Mouse (Mus musculus) limb, embryonic 13.5 days (tissue): ENCODE data around the gene Gm7030. TPM values are rescaled to one million over a fixed set of nuclear protein-coding genes. Genes with fewer than 3 reads are reported as not detected.
"Not testable (repeated sequence)": the region's sequence is repeated elsewhere in the genome, so short reads cannot be mapped to it uniquely, and the experiment has no call there.

Source experiments
- ATAC-seq: fragments of 200-750 bp; cut with Nextera tagmentation; 2 replicates; pipeline ENCODE4 v1.8.0; 2017; ENCODE audit warnings: low read depth, moderate number of reproducible peaks, moderate TSS enrichment; ENCODE audit not compliant: low FRiP score
- H3K27ac ChIP-seq: fragments of 300-500 bp; sonication (generic); 2 replicates; pipeline ENCODE4 v1.5.1; 2015; ENCODE audit warnings: inconsistent platforms, mild to moderate bottlenecking, moderate library complexity
- H3K27me3 ChIP-seq: fragments of 300-500 bp; sonication (generic); 2 replicates; pipeline ENCODE4 v1.6.1; 2015; ENCODE audit warnings: mild to moderate bottlenecking, inconsistent platforms
- H3K36me3 ChIP-seq: fragments of 300-500 bp; sonication (generic); 2 replicates; pipeline ENCODE4 v1.6.1; 2015; ENCODE audit warnings: inconsistent platforms, mild to moderate bottlenecking, moderate library complexity
- H3K4me1 ChIP-seq: fragments of 300-500 bp; sonication (generic); 2 replicates; pipeline ENCODE4 v1.6.1; 2015; ENCODE audit warnings: inconsistent platforms
- H3K4me2 ChIP-seq: fragments of 300-500 bp; sonication (generic); replicated peaks from 2 replicates; pipeline ENCODE4 v1.6.1; 2015; ENCODE audit warnings: inconsistent platforms, mild to moderate bottlenecking, moderate library complexity
- H3K4me3 ChIP-seq: fragments of 300-500 bp; sonication (generic); 2 replicates; pipeline ENCODE4 v1.5.1; 2015; ENCODE audit warnings: moderate library complexity, mild to moderate bottlenecking, inconsistent platforms
- H3K9ac ChIP-seq: fragments of 300-500 bp; sonication (generic); 2 replicates; pipeline ENCODE4 v1.6.1; 2015; ENCODE audit warnings: mild to moderate bottlenecking, inconsistent platforms
- H3K9me3 ChIP-seq: fragments of 300-500 bp; sonication (generic); 2 replicates; pipeline ENCODE4 v1.6.1; 2016; ENCODE audit warnings: inconsistent platforms
- WGBS: fragments of 180-500 bp; shearing (Covaris S2); methylation state at CpG from one replicate; pipeline ENCODE4 v1.1.7; 2015; 5-methylcytosine and 5-hydroxymethylcytosine counted together
- polyA plus RNA-seq: library from polyadenylated mRNA; unstranded; fragments of >200 nt; fragmentation: Nextera tagmentation; extraction: Ambion mirVana; gene quantifications from 2 replicates; pipeline ENCODE4 v1.2.1, GENCODE M21; 2015

Gm7030 gene
- polyA plus RNA-seq, 1 experiment from 2014 or later: not detected

GRCm38 (mm10) chr17:36091933-36092332 lies 37.3 kb downstream of the Gm7030 start:
- WGBS: no CpG with 5 or more reads among the region's 2 CpGs
- not testable (repeated sequence) for H3K4me2 ChIP-seq, H3K9ac ChIP-seq, H3K4me1 ChIP-seq, H3K36me3 ChIP-seq, ATAC-seq, H3K27ac ChIP-seq, H3K9me3 ChIP-seq, H3K4me3 ChIP-seq
- peaks cover 12% of the 10 kb centered on the region for H3K27me3 ChIP-seq

DNA sequence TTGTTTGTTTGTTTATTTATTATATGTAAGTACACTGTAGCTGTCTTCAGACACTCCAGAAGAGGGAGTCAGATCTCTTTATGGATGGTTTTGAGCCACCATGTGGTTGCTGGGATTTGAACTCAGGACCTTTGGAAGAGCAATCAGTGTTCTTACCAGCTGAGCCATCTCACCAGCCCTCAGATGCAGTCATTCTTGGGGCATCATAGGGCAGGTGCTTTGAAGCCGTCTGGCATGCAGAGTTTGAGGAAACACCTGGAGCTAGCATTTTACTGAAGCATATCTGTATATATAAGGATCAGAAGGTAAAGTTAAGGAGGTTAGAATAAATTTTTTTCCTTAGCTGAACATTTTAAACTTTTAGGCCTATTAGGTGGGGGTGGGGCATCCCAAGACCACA lies 43.2 kb downstream of the Gm7030 start:
- H3K9ac ChIP-seq, H3K4me2 ChIP-seq, H3K9me3 ChIP-seq, H3K4me1 ChIP-seq, H3K36me3 ChIP-seq, H3K27ac ChIP-seq, ATAC-seq, H3K4me3 ChIP-seq: not testable (repeated sequence)
- peaks cover 49% of the 10 kb centered on the region for H3K27me3 ChIP-seq
- 38% methylated on average over 1 of the region's 1 CpGs for WGBS

- H3K27ac ChIP-seq: no peak overlapping the region
- H3K4me2 ChIP-seq: peak overlapping the region; percentile 95
- H3K4me1 ChIP-seq: peaks cover 8% of the 10 kb centered on the region; the same call in 1 of the 2 replicates
- H3K36me3 ChIP-seq: no peaks in the 10 kb centered on the region
- peak overlapping the region; percentile 51 for H3K4me3 ChIP-seq
- H3K9ac ChIP-seq: peak overlapping the region; percentile 60
- H3K27me3 ChIP-seq: peaks cover 51% of the 10 kb centered on the region
- no peaks in the 10 kb centered on the region for H3K9me3 ChIP-seq
- under 1% methylated on average over 42 of the region's 42 CpGs for WGBS
- ATAC-seq: no peak; the same call in 1 of the 2 replicates
These were observed 45.3 kb downstream of the Gm7030 start for GRCm38 (mm10) chr17:36083870-36084451.

DNA sequence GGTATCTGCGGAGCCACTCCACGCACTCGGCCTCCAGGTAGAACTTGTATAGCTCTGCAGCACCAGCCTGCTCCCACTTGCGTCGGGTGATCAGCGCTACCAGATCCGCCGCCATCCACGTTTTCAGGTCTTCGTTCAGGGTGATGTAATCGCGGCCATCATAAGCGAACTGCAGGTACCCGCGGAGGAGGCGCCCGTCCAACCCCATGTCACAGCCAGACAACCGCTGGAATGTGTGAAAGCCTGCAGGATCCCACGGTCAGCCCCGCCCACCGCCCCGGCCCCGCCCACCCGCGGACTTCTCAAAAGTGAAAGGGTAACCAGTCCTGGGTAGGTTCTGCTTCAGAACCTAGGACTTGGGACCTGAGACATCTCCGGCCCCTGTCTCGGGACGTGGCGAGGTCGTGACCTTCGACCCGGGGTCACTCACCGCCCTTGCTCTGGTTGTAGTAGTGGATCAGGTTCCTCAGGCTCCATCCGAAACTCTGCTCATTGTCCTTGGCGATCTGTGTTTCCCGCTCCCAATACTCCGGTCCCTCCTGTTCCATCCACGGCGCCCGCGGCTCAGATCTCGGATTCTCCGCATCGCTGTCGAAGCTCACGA lies 45.9 kb downstream of the Gm7030 start:
- Histone ChIP-seq H3K4me1 (peaks cover 8% of the 10 kb centered on the region; the same call in 1 of the 2 replicates), H3K27me3 (peaks cover 51% of the 10 kb centered on the region), H3K9ac (peak overlapping the region; percentile 60), H3K4me2 (peak overlapping the region; percentile 95), H3K27ac (no peak overlapping the region), H3K4me3 (peak overlapping the region; percentile 51), H3K9me3 (no peaks in the 10 kb centered on the region), H3K36me3 (no peaks in the 10 kb centered on the region)
- under 1% methylated on average over 46 of the region's 46 CpGs for WGBS
- ATAC-seq: peak; percentile 76

- not testable (repeated sequence) for H3K36me3 ChIP-seq, H3K9me3 ChIP-seq, H3K9ac ChIP-seq, H3K4me1 ChIP-seq, ATAC-seq, H3K27ac ChIP-seq
- Histone ChIP-seq H3K27me3 (peaks cover 51% of the 10 kb centered on the region), H3K4me2 (peak overlapping the region; percentile 95), H3K4me3 (peak overlapping the region; percentile 51)
- WGBS: 33% methylated on average over 6 of the region's 6 CpGs
These were observed 46.5 kb downstream of the Gm7030 start for GRCm38 (mm10) chr17:36082519-36083232.

DNA sequence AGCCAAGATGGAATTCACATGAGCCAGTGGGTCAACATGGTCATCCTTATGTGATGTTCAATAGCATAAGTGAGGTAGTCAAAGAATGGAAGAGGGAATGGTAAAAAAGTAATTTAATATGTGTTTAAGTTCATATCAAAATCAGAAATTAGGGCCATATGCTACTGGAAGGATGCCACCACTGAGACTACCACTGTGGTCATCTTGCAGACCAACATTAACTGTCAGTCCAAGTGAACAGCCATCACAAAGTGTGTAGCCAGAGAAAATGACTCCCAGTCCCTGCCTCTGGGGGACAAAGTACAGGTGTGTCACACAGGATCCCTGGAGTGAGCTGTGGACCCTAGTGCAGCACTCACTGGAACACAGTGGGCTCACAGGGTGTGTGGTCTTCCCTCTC lies 47.3 kb downstream of the Gm7030 start:
- not testable (repeated sequence) for ATAC-seq, H3K9me3 ChIP-seq, H3K4me3 ChIP-seq, H3K9ac ChIP-seq, H3K4me1 ChIP-seq, H3K36me3 ChIP-seq, H3K27ac ChIP-seq, H3K4me2 ChIP-seq
- H3K27me3 ChIP-seq: peaks cover 51% of the 10 kb centered on the region

DNA sequence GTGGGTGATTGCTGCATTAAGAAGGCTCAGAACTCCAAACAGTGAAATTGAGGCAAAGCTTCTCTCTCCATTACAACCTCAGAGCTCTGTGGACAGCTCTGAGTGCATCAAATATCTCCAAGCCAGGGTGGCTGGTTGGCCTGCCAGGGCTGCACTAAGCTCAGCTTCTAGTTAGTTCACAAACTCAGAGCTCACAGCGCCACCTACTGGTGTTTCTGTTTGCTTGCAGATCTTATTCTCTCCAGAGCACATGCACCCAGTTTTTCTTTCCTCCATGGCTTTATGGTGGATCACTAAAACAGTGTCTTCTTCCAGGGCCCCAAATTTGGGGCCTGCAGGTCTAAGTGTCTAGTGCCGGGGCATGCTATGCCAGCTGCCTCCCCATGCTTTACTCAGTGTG lies 68.4 kb downstream of the Gm7030 start:
- ATAC-seq: no peak
- no peak overlapping the region for H3K4me3 ChIP-seq
- H3K36me3 ChIP-seq: no peaks in the 10 kb centered on the region
- H3K27me3 ChIP-seq: no peaks in the 10 kb centered on the region
- H3K9me3 ChIP-seq: no peaks in the 10 kb centered on the region
- no peak overlapping the region for H3K9ac ChIP-seq
- no peak overlapping the region for H3K27ac ChIP-seq
- WGBS: 24% methylated on average over 2 of the region's 2 CpGs
- no peak overlapping the region for H3K4me2 ChIP-seq
- H3K4me1 ChIP-seq: no peaks in the 10 kb centered on the region

Other genes starting within 250 kb of the Gm7030 start
- 41.8 and 42.5 TPM in 2 replicates for gene Dhx16, start 249.6 kb downstream of the Gm7030 start, polyA plus RNA-seq
- 21.9 and 25.0 TPM in 2 replicates for gene 2310061I04Rik, start 232.0 kb downstream of the Gm7030 start, polyA plus RNA-seq
- gene Atat1, start 219.3 kb downstream of the Gm7030 start, polyA plus RNA-seq: 128 and 139 TPM in 2 replicates
- 67.1 and 67.5 TPM in 2 replicates for gene Mrps18b, start 213.0 kb downstream of the Gm7030 start, polyA plus RNA-seq
- gene Ppp1r10, start 213.0 kb downstream of the Gm7030 start, polyA plus RNA-seq: 42.4 and 43.7 TPM in 2 replicates
- gene Abcf1, start 159.7 kb downstream of the Gm7030 start, polyA plus RNA-seq: 104 and 109 TPM in 2 replicates
- 60.8 and 65.1 TPM in 2 replicates for gene Gnl1, start 149.6 kb downstream of the Gm7030 start, polyA plus RNA-seq
- gene Prr3, start 149.2 kb downstream of the Gm7030 start, polyA plus RNA-seq: 44.4 and 46.4 TPM in 2 replicates
- gene H2-T24, start 108.9 kb downstream of the Gm7030 start, polyA plus RNA-seq: 3.4 and 4.1 TPM in 2 replicates
- 7.3 TPM in 2 replicates for gene H2-T23, start 96.6 kb downstream of the Gm7030 start, polyA plus RNA-seq
- gene H2-T22, start 86.7 kb downstream of the Gm7030 start, polyA plus RNA-seq: 18.8 and 21.1 TPM in 2 replicates
- gene Gm6034, start 86.5 kb downstream of the Gm7030 start, polyA plus RNA-seq: not detected in 2 replicates
- not detected in 2 replicates for gene Gm11127, start 71.1 kb downstream of the Gm7030 start, polyA plus RNA-seq
- not detected in 2 replicates for gene Gm19684, start 7.7 kb downstream of the Gm7030 start, polyA plus RNA-seq
- not detected in 2 replicates for gene Gm8909, start 39.1 kb upstream of the Gm7030 start, polyA plus RNA-seq
- gene H2-T3, start 60.9 kb upstream of the Gm7030 start, polyA plus RNA-seq: 0.09 TPM in 1 of 2 replicates, not detected in the other
- 92.5 and 96.7 TPM in 2 replicates for gene Rpp21, start 128.6 kb upstream of the Gm7030 start, polyA plus RNA-seq
- 22.0 and 23.1 TPM in 2 replicates for gene Trim39, start 142.8 kb upstream of the Gm7030 start, polyA plus RNA-seq
- 0.31 TPM in 1 of 2 replicates, not detected in the other for gene H2-M10.2, start 157.1 kb upstream of the Gm7030 start, polyA plus RNA-seq
- gene H2-M10.1, start 196.7 kb upstream of the Gm7030 start, polyA plus RNA-seq: not detected in 2 replicates
- gene H2-M10.3, start 239.0 kb upstream of the Gm7030 start, polyA plus RNA-seq: not detected in 2 replicates